Mouse (Mus musculus) adrenal gland, postnatal 25 days (tissue): ENCODE measurements at regions not wholly inside any gene's neighbourhood (a gene's known extent, or its start where the extent isn't known, plus 50 kb on each side); places are given as distances from the start of the nearest gene placed in this dataset.

ENCODE experiments used
- DNase-seq: peaks from one replicate; pipeline ENCODE4 v3.0.0; 2021; ENCODE audit warnings: mixed read lengths

- DNase-seq: no peak
These were observed 76.5 kb upstream of the P2ry1 start for GRCm38 (mm10) chr3:60926024-60926547.

GRCm38 (mm10) chr3:60928910-60929309 lies 73.7 kb upstream of the P2ry1 start:
- no peak for DNase-seq

GRCm38 (mm10) chr3:60934492-60934891 lies 68.1 kb upstream of the P2ry1 start:
- DNase-seq: no peak

- DNase-seq: no peak
These were observed 61.1 kb upstream of the P2ry1 start for GRCm38 (mm10) chr3:60941451-60941850.

- DNase-seq: no peak
These were observed 53.7 kb upstream of the P2ry1 start for GRCm38 (mm10) chr3:60948897-60949296.
